Comparison of ENCODE assay signal across 8 mouse cellular contexts in the genomic region with DNA sequence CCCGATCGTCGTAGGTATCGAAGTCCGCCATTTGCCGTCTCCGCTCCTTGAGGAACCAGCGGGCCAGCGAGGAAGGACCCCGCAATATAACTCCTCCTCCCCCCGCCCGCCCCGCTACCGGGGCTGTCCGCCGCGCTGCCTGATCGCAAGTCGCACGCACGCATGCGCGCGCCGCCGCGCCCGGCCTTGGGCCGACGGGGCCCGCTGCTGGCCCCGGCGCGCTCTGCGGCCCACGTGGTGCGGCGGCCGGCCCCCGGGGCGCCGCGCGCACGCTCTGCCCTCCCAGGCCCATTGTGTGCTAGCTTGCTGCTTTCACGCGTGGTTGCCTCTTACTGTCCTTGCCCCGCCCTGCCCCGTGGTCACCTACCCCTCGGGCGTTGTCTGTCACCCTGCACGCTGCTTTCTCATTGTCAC. TPM values are rescaled to one million over a fixed set of nuclear protein-coding genes. Genes with fewer than 3 reads are reported as not detected.
DNase-seq lines count a peak whose midpoint lies in the region; ATAC-seq lines count a peak whose summit lies in the region.

Eif4h (minus strand) TSS at position 222 of the 414 bp plus-strand sequence.

- peak; percentile 98 for DNase-seq in Muller cell, postnatal 12 days (ENCODE audit: inconsistent ontology term)
- peak; percentile 97 for DNase-seq in cerebellum, adult 9-11 months
- DNase-seq in frontal cortex, adult 2 months (ENCODE audit: extremely low spot score in 1 of 2, low spot score in 1 of 2): peak; percentile 88 to 98
- DNase-seq in hindbrain, embryonic 11.5 days (ENCODE audit: low spot score): peak; percentile 99
- peak; percentile 96 to 98 for DNase-seq in layer of hippocampus, postnatal 10 days (ENCODE audit: low spot score in 2 of 2)
- DNase-seq in lung, postnatal 10 days: peak; percentile 98
- DNase-seq in ovary, postnatal 36 days (ENCODE audit: low spot score): peak; percentile 99
- peak; percentile 98 for DNase-seq in thymus, postnatal 25 days

- H3K27ac ChIP-seq in hindbrain, embryonic 11.5 days (ENCODE audit: low read depth, low read length): peak within 1 kb of the TSS; percentile 85

- no peaks in the 10 kb centered on the region for H3K27me3 ChIP-seq in hindbrain, embryonic 11.5 days (ENCODE audit: control insufficient read depth, insufficient read depth, low read length)

- H3K36me3 ChIP-seq in hindbrain, embryonic 11.5 days (ENCODE audit: control insufficient read depth, insufficient read depth, low read length): peaks cover 3% of the 10 kb centered on the region; the same call in 1 of the 2 replicates

- H3K4me2 ChIP-seq in hindbrain, embryonic 11.5 days (replicated peaks; ENCODE audit: low read depth, low read length): peak within 1 kb of the TSS; percentile 62

- peak; percentile 97 for ATAC-seq in hindbrain, embryonic 11.5 days (ENCODE audit: low FRiP score)

- H3K9ac ChIP-seq in hindbrain, embryonic 11.5 days (ENCODE audit: low read depth, low read length): peak within 1 kb of the TSS; percentile 98

- WGBS in hindbrain, embryonic 11.5 days: 0% methylated on average over 35 of the region's 52 CpGs

- peak within 1 kb of the TSS; percentile 97 for H3K4me3 ChIP-seq in hindbrain, embryonic 11.5 days (ENCODE audit: low read depth, low read length)

- no peaks in the 10 kb centered on the region for H3K4me1 ChIP-seq in hindbrain, embryonic 11.5 days (replicated peaks; ENCODE audit: control insufficient read depth, insufficient read depth, low read length)

- H3K9me3 ChIP-seq in hindbrain, embryonic 11.5 days (ENCODE audit: control insufficient read depth, low read length): no peaks in the 10 kb centered on the region

RNA-seq across cellular contexts. Expression of gene Eif4h, which starts in this region (rescaled TPM):
- polyA plus RNA-seq in frontal cortex, adult 2 months (2012; rRNA removed): 343 and 362 TPM in 2 replicates
- 434 and 445 TPM in 2 replicates for polyA plus RNA-seq in hindbrain, embryonic 11.5 days (2014; fragmentation: Nextera tagmentation; extraction: Ambion mirVana)
- total RNA-seq in layer of hippocampus, postnatal 10 days (2021): 100 to 1,000 TPM; 285 to 302 TPM

Comparison
In these comparisons a context has a peak if more than half of its experiments do, and no peak if none do; other contexts are left out.
1. Peak in every context shown above with its lines: DNase-seq, ATAC-seq, H3K4me3 ChIP-seq and H3K27ac ChIP-seq.